Mouse (Mus musculus) forebrain, embryonic 15.5 days (tissue): ENCODE results near the gene Fam184b. TPM values are rescaled to one million over a fixed set of nuclear protein-coding genes. Genes with fewer than 3 reads are reported as not detected.
A peak's percentile ranks its signal among the peaks of the same experiment; 100 is the strongest.

ENCODE experiments used
- ATAC-seq: fragments of 200-750 bp; cut with Nextera tagmentation; replicated peaks from 2 replicates; pipeline ENCODE4 v1.8.0; 2017; ENCODE audit warnings: mild to moderate bottlenecking, moderate TSS enrichment, moderate library complexity
- H3K27ac ChIP-seq: fragments of 300-500 bp; sonication (generic); replicated peaks from 2 replicates; pipeline ENCODE4 v1.5.1; 2015; ENCODE audit warnings: mild to moderate bottlenecking, inconsistent platforms
- H3K27me3 ChIP-seq: fragments of 300-500 bp; sonication (generic); 2 replicates; pipeline ENCODE4 v1.6.1; 2015; ENCODE audit warnings: inconsistent platforms
- H3K36me3 ChIP-seq: fragments of 300-500 bp; sonication (generic); 2 replicates; pipeline ENCODE4 v1.6.1; 2015; ENCODE audit warnings: mild to moderate bottlenecking, inconsistent platforms
- H3K4me1 ChIP-seq: fragments of 300-500 bp; sonication (generic); 2 replicates; pipeline ENCODE4 v1.6.1; 2015; ENCODE audit warnings: inconsistent platforms
- H3K4me2 ChIP-seq: fragments of 300-500 bp; sonication (generic); replicated peaks from 2 replicates; pipeline ENCODE4 v1.6.1; 2015; ENCODE audit warnings: mild to moderate bottlenecking, inconsistent platforms
- H3K4me3 ChIP-seq: fragments of 300-500 bp; sonication (generic); 2 replicates; pipeline ENCODE4 v1.5.1; 2015; ENCODE audit warnings: mild to moderate bottlenecking, inconsistent platforms
- H3K9ac ChIP-seq: fragments of 300-500 bp; sonication (generic); replicated peaks from 2 replicates; pipeline ENCODE4 v1.6.1; 2015; ENCODE audit warnings: mild to moderate bottlenecking, inconsistent platforms
- H3K9me3 ChIP-seq: fragments of 300-500 bp; sonication (generic); 2 replicates; pipeline ENCODE4 v1.6.1; 2016; ENCODE audit warnings: inconsistent platforms
- WGBS: fragments of 180-500 bp; shearing (Covaris S2); methylation state at CpG from one replicate; pipeline ENCODE4 v1.1.7; 2015; ENCODE audit warnings: mixed read lengths; 5-methylcytosine and 5-hydroxymethylcytosine counted together
- polyA plus RNA-seq: library from polyadenylated mRNA; unstranded; fragments of >200 nt; fragmentation: Nextera tagmentation; extraction: Ambion mirVana; gene quantifications from 2 replicates; pipeline ENCODE4 v1.2.1, GENCODE M21; 2015

Fam184b gene
- 3.7 and 4.2 TPM in 2 replicates for polyA plus RNA-seq

DNA sequence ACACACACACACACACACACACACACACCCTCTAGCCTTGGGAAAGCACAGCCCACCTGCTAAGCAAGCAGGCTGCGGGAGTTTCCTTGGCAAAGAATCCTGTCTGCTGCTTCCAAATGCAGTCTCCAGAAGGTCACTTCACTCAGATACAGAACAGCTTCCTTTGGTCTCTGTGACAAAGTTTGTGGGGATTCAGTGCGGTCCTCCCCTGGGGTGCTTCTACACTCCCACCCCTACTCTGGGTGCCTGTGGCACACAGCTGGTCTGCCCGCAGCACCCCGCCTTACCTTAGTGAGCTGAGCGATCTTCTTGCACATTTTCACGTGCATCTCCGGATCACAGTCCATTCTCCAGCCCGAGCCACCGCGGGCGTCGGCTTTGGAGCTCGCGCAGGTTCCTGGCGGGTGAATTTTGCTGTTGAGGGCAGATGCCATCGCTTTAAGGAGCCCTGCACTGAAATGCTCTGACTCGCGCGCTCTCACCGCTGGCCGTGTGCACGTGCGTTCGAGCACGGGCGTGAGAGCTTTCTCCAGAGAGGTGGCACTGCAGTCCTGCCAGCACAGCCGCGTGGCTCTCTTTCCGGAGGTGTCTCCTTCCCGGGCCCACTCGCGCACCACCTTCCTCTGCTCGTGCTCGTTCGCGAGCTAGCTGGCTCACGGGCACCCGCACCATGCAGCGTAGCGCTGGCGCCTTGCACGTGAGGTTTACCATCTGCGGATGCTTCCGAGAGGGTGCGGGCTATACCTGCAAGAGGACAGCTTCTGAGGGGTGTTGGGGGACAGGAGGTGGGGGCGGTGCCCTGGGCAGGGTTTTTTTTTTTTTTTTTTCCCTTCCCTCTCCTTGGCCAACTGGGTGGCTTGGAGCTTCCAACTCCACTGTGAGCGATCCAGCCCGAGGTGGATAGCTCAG lies at the start of gene Fam184b:
Gene Fam184b, minus strand, starts transcription at position 809 of the 909 bp plus-strand sequence.
- Histone ChIP-seq H3K27me3 (0 out of 2 replicates have a peak, but pooled peaks cover 2% of the 10 kb centered on the region), H3K4me2 (peak within 1 kb of the TSS; percentile 94), H3K4me1 (peaks cover 16% of the 10 kb centered on the region), H3K36me3 (no peaks in the 10 kb centered on the region), H3K27ac (peak within 1 kb of the TSS; percentile 61), H3K4me3 (peak within 1 kb of the TSS; percentile 64), H3K9me3 (no peaks in the 10 kb centered on the region), H3K9ac (peak within 1 kb of the TSS; percentile 70)
- peak; percentile 97 for ATAC-seq
- under 1% methylated on average over 48 of the region's 48 CpGs for WGBS

DNA sequence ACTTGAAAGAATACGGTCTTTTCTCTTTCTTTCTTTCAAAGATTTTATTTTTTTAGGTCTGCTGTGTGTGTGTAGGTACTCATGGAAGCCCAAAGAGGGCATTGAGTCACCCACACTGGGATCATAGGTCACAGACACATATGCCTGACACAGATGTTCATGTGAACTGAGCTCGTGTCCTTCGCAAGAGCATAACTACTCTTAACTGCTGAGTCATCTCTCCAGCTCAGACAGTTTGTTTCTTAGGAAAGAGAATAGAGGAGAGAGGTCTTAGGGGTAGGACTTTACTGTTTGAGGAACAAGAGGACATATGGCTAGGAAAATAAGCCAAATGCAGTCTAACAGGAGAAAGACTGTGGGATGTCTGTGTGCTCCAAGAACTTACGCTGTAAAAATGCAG lies 49.7 kb upstream of the Fam184b start:
- no peak overlapping the region for H3K9ac ChIP-seq
- H3K4me3 ChIP-seq = no peak overlapping the region
- H3K36me3 ChIP-seq = no peaks in the 10 kb centered on the region
- no peak overlapping the region for H3K27ac ChIP-seq
- no peak overlapping the region for H3K4me2 ChIP-seq
- no peak for ATAC-seq
- WGBS = 86% methylated on average over 4 of the region's 4 CpGs
- no peaks in the 10 kb centered on the region for H3K9me3 ChIP-seq
- H3K27me3 ChIP-seq = no peaks in the 10 kb centered on the region
- H3K4me1 ChIP-seq = no peaks in the 10 kb centered on the region

DNA sequence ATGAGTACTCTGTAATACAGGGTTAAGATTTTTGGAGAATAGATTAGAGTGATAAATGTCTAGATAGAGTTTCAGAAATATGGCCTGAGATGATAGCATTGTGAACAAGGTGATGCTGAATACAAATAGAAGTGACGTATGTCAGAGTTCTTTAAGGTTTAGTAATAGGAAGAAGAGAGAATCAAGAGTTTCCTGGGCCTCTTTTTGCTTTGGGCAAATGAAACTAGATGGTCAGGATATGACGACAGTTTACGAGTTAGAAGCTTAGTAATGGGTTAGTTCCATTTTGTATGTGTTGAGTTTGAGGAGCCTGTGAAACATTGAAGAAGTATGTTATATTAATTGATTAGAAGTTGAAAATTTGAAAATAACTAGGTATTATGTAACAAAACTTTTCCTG lies 46.8 kb upstream of the Fam184b start:
- Histone ChIP-seq H3K4me2 (no peak overlapping the region), H3K27ac (no peak overlapping the region), H3K4me1 (no peaks in the 10 kb centered on the region), H3K27me3 (no peaks in the 10 kb centered on the region), H3K9me3 (no peaks in the 10 kb centered on the region), H3K4me3 (no peak overlapping the region), H3K36me3 (no peaks in the 10 kb centered on the region; the same call in 1 of the 2 replicates), H3K9ac (no peak overlapping the region)
- WGBS = 98% methylated on average over 3 of the region's 3 CpGs
- no peak for ATAC-seq

- WGBS = 98% methylated on average over 2 of the region's 2 CpGs
- no peak overlapping the region for H3K4me3 ChIP-seq
These were observed 45.8 kb upstream of the Fam184b start for GRCm38 (mm10) chr5:45685243-45685642.

GRCm38 (mm10) chr5:45683388-45683787 lies 44.0 kb upstream of the Fam184b start:
- Histone ChIP-seq H3K9me3 (no peaks in the 10 kb centered on the region), H3K27ac (no peak overlapping the region), H3K9ac (no peak overlapping the region), H3K4me1 (no peaks in the 10 kb centered on the region), H3K4me3 (no peak overlapping the region), H3K27me3 (no peaks in the 10 kb centered on the region), H3K4me2 (no peak overlapping the region), H3K36me3 (no peaks in the 10 kb centered on the region; the same call in 1 of the 2 replicates)
- no peak for ATAC-seq
- 90% methylated on average over 1 of the region's 1 CpGs for WGBS

More at GRCm38 (mm10) chr5:45685243-45685642, 45.8 kb upstream of the Fam184b start:
- ATAC-seq = no peak
- no peaks in the 10 kb centered on the region for H3K9me3 ChIP-seq
- H3K36me3 ChIP-seq = no peaks in the 10 kb centered on the region; the same call in 1 of the 2 replicates
- no peaks in the 10 kb centered on the region for H3K4me1 ChIP-seq
- H3K27me3 ChIP-seq = no peaks in the 10 kb centered on the region
- no peak overlapping the region for H3K9ac ChIP-seq
- H3K27ac ChIP-seq = no peak overlapping the region
- H3K4me2 ChIP-seq = no peak overlapping the region

- Histone ChIP-seq H3K4me3 (no peak overlapping the region), H3K9me3 (no peaks in the 10 kb centered on the region), H3K27me3 (no peaks in the 10 kb centered on the region), H3K36me3 (no peaks in the 10 kb centered on the region; the same call in 1 of the 2 replicates), H3K4me1 (no peaks in the 10 kb centered on the region), H3K4me2 (no peak overlapping the region), H3K9ac (no peak overlapping the region), H3K27ac (no peak overlapping the region)
- no peak for ATAC-seq
These were observed 40.5 kb upstream of the Fam184b start for GRCm38 (mm10) chr5:45679955-45680354.

- Histone ChIP-seq H3K4me1 (no peaks in the 10 kb centered on the region), H3K4me2 (no peak overlapping the region), H3K27me3 (no peaks in the 10 kb centered on the region), H3K9me3 (no peaks in the 10 kb centered on the region), H3K9ac (no peak overlapping the region), H3K4me3 (no peak overlapping the region), H3K27ac (no peak overlapping the region), H3K36me3 (no peaks in the 10 kb centered on the region; the same call in 1 of the 2 replicates)
- no peak for ATAC-seq
- 88% methylated on average over 4 of the region's 4 CpGs for WGBS
These were observed 38.2 kb upstream of the Fam184b start for GRCm38 (mm10) chr5:45677639-45678038.

GRCm38 (mm10) chr5:45675032-45675431 lies 35.6 kb upstream of the Fam184b start:
- no peak for ATAC-seq
- no peak overlapping the region for H3K9ac ChIP-seq

GRCm38 (mm10) chr5:45670894-45671494 lies 31.6 kb upstream of the Fam184b start:
- H3K4me2 ChIP-seq = peak overlapping the region; percentile 83
- H3K4me1 ChIP-seq = peaks cover 16% of the 10 kb centered on the region
- no peaks in the 10 kb centered on the region for H3K27me3 ChIP-seq
- peak overlapping the region; percentile 63 for H3K4me3 ChIP-seq
- H3K36me3 ChIP-seq = no peaks in the 10 kb centered on the region; the same call in 1 of the 2 replicates
- H3K9me3 ChIP-seq = no peaks in the 10 kb centered on the region
- H3K27ac ChIP-seq = no peak overlapping the region
- no peak for ATAC-seq
- H3K9ac ChIP-seq = no peak overlapping the region
- WGBS = 50% methylated on average over 5 of the region's 5 CpGs

More at GRCm38 (mm10) chr5:45675032-45675431, 35.6 kb upstream of the Fam184b start:
- WGBS = 93% methylated on average over 1 of the region's 1 CpGs
- H3K4me3 ChIP-seq = no peak overlapping the region
- no peaks in the 10 kb centered on the region for H3K27me3 ChIP-seq
- no peaks in the 10 kb centered on the region for H3K9me3 ChIP-seq
- no peak overlapping the region for H3K4me2 ChIP-seq
- H3K4me1 ChIP-seq = peaks cover 10% of the 10 kb centered on the region
- H3K27ac ChIP-seq = no peak overlapping the region
- H3K36me3 ChIP-seq = no peaks in the 10 kb centered on the region; the same call in 1 of the 2 replicates

GRCm38 (mm10) chr5:45670280-45670670 lies 30.9 kb upstream of the Fam184b start:
- no peaks in the 10 kb centered on the region; the same call in 1 of the 2 replicates for H3K36me3 ChIP-seq
- peak overlapping the region; percentile 73 for H3K27ac ChIP-seq
- ATAC-seq = no peak
- no peaks in the 10 kb centered on the region for H3K9me3 ChIP-seq
- peak overlapping the region; percentile 65 for H3K9ac ChIP-seq
- WGBS = under 1% methylated on average over 13 of the region's 13 CpGs
- peak overlapping the region; percentile 83 for H3K4me2 ChIP-seq
- H3K4me3 ChIP-seq = peak overlapping the region; percentile 63
- no peaks in the 10 kb centered on the region for H3K27me3 ChIP-seq
- peaks cover 16% of the 10 kb centered on the region for H3K4me1 ChIP-seq

DNA sequence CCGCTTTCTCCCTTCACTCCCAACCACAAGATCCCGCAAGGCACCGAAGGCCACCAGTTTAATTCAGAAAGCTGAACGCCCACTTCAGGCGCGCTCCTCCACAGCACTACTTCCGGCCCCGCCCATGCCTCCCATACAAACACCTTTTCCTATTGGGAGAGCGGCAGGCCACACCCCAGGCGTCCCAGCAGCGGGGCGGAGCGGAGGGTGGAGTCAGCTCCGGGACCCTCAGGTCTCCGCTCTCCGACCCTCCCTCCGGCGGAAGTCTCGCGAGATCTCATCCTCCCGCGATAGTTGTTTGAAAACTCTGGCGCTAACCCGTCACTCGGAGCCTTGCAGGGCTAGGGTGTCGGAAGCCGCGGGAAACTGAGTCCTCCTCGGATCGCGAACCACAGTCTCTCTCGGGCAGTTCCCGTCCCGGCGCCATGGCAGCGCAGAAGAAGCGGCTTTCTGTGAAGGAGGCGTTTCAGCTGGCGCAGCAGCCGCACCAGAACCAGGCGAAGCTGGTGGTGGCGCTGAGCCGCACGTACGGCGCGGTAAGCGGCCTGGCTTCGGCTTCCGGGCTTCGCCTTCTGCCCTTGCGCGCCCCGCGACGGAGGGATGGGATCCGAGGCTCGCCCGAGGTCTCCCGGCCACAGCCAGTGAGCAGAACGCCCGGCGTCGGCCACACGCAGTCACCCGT lies 30.3 kb upstream of the Fam184b start, which contains the start of gene Ncapg:
Gene Ncapg, plus strand, starts transcription at position 322 of the 682 bp plus-strand sequence.
- Histone ChIP-seq H3K9me3 (no peaks in the 10 kb centered on the region), H3K36me3 (no peaks in the 10 kb centered on the region), H3K27ac (peak within 1 kb of the TSS; percentile 77), H3K4me2 (peak within 1 kb of the TSS; percentile 83), H3K9ac (peak within 1 kb of the TSS; percentile 65), H3K4me3 (peak within 1 kb of the TSS; percentile 63), H3K4me1 (peaks cover 16% of the 10 kb centered on the region), H3K27me3 (no peaks in the 10 kb centered on the region)
- ATAC-seq = peak; percentile 100
- WGBS = under 1% methylated on average over 66 of the region's 66 CpGs
